Mouse (Mus musculus): ENCODE results near the gene Kcnd1.
"Not testable (repeated sequence)": the region's sequence is repeated elsewhere in the genome, so short reads cannot be mapped to it uniquely, and the experiment has no call there.

Kcnd1 gene

DNA sequence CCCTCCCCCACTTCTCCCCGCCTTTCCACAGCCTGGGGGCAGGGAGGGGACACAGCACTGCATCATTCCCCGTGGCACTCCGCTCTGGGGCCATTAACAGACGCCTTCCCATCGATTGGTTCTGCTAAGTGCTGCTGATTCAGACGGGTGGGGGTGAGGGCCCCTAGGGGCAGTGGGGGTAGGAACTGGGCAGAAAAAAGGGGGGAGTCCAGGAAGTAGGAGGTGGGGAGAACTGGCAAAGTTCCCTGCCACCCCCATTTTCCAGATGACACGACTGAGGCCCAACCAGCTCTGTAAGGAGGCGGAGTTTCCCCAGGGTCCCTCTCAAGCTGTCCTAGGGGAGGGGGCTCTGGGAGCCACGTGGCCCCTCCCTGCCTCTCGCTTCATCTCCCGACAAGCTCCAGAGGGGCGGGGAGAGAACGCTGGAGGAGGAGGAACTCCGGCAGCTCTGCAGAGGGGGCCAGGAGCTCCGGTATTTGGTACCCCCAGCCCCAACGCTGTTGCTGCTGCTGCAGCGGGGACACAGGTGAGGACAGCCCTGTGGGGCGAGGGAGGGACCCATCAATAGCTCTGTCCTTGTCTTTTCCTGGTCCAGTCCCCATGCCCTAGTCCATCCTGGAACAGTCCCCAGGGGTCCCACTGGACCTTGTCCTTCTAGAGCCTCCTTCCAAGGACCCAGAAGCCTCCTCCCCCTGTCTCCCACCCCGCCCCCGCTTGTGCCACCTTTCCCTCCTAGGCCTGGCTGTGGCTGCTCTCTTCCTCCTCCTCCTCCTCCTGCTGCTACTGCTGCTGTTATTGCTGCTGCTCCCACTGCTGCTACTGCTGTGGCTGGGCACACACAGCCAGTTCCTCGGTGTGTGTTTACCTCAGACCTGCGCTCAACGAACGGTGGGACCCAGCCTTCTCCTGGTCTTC lies at the start of gene Kcnd1:
Kcnd1 (plus strand) TSS at position 425 of the 915 bp plus-strand sequence.
- peak; percentile 56 for DNase-seq (ENCODE audit: inconsistent ontology term)

DNA sequence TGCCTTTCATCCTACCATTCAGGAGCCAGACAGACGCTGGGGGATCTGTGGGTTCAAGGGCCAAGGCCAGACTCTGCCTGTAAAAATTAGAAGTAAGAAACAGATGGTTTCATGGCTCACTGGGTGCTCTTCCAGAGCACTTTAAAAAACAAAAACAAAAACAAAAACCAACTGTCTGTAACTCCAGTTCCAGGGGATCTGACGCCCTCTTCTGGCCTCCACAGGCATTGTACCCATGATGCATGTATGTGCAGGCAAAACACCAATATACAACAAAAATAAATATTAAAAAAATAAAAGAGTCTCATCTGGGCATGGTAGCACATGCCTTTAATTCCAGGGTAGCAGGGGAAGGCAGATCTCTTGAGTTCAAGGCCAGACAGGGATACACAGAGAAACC lies 49.3 kb upstream of the Kcnd1 start:
- DNase-seq (ENCODE audit: inconsistent ontology term) = no peak

DNA sequence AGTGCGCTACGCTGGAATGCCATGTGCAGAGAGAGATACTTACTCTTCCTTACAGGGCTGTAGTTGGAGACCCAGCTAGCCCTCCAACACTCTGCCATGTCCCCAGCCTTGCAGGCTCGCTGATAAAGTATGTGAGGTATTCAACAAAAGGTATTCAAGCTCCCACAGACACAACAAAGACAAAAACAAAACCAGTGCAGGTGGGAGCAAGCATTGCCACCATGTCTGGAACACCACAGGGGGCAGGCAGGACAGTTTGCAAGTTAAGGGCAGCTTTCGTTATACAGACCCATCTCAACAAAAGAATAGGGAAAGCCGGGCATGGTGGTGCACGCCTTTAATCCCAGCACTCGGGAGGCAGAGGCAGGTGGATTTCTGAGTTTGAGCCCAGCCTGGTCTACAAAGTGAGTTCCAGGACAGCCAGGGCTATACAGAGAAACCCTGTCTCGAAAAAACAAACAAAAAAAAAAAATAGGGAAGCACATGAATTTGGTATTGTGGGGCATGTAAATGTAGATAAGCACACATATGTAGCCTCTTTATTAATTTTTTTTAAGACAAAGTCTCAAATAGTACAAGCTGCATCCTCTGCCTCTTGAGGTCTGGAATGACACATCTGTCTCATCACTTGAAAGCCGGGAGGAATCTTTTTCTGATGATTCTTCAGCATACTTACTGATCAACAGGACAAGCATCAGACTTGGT lies 46.4 kb upstream of the Kcnd1 start:
- DNase-seq (ENCODE audit: inconsistent ontology term) = no peak

DNA sequence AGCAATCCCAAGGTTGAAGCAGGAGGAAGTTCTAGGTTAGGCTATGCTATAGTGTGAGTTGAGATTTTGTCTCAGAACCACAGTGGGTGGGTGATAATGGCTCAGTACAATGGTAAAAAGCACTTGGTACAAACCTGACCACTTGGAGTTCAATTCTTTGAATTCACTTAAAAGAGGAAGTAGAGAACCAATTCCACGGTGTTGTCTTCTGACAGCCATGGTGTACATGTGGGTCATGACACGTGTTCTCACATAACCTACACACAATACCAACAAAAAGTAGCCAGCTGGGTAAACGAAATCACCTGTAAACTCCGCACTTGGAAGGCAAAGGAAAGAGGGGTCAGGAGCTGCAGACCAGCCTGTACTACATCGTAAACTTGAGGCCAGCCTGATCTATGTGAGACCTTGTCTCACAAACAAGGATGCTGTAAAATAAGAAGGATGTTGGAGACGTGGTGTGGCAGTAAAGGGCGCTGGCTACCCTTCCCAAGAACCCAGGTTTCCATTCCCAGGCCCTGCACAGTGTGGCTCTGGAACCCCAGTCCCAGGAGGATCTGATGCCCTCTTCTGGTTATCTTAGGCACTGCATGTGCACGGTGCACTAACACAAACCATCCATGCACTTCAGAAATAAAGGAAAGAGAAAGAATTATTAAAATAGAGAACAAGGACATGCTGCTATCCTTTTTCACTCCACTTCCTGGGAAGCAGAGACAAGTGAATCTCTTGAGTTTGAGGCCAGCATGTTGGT lies 45.6 kb upstream of the Kcnd1 start:
- no peak for DNase-seq (ENCODE audit: inconsistent ontology term)

DNA sequence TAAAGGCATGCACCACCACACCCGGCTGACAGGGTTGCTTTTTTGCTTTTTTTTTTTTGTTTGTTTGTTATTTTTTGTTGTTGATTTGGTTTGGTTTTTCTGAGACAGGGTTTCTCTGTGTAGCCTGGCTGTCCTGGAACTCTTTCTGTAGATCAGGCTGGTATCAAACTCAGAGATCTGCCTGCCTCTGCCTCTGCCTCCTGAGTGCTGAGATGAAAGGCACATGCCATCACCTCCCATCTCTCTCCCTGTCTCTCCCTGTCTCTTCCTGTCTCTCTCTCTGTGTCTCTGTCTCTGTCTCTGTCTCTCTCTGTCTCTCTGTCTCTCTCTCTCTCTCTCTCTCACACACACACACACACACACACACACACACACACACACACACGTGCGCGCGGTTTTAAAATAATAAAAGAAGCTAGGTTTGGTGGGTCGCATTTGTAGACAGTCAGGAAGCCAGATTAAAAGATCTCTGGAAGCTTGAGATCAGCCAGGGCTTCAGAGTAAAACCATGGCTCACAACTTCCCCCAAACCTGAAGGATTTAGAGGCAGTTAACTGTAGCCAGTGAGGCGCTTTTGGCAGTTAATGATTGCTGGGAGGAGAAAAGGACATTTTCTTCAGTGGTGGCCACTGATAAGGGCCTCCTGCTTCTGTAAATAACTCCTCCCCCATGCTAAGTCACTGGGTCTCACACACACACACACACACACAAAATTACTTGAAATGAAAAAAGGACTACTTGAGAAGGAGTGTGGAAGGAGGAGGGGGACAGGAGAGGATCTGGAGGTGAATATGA lies 43.4 kb upstream of the Kcnd1 start:
- DNase-seq (ENCODE audit: inconsistent ontology term) = no peak

DNA sequence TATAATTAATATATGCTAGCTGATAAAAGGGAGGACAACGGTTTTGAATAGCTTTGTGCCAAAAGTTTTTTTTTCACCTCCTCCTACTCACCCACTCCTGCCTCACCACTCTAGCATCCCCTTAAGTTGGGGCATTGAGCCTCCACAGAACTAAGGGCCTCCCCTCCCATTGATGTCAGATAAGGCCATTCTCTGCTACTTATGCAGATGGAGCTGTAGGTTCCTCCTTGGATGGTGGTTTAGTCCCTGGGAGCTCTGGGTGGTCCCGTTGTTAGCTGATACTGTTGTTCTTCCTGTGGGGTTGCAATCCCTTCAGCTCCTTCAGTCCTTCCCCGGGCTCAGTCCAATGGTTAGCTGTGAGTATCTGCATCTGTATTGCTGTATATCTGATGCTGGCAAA lies 42.8 kb upstream of the Kcnd1 start:
- no peak for DNase-seq (ENCODE audit: inconsistent ontology term)

DNA sequence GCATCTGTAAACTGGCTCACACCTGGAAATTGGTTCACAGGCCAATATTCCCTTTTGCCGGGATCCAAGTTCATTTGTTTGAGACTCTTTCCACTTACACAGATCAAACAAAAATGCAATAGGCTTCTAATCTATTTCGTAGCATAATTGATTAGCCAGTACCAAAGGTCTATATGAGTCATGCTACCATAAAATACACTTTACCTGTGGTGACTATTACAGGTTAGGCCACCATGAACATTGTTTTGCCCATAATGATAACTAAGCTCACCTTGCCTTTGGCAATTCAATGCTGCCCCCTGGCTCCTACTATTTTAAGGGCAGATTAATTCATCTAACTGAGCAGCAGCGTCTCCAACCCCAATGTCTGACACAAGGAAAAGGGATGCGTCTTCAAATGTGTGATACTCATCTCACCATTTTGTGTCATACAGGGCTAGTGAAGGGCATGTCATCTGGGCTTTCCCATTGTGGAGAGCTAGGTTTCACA lies 39.4 kb upstream of the Kcnd1 start:
- no peak for DNase-seq (ENCODE audit: inconsistent ontology term)

DNA sequence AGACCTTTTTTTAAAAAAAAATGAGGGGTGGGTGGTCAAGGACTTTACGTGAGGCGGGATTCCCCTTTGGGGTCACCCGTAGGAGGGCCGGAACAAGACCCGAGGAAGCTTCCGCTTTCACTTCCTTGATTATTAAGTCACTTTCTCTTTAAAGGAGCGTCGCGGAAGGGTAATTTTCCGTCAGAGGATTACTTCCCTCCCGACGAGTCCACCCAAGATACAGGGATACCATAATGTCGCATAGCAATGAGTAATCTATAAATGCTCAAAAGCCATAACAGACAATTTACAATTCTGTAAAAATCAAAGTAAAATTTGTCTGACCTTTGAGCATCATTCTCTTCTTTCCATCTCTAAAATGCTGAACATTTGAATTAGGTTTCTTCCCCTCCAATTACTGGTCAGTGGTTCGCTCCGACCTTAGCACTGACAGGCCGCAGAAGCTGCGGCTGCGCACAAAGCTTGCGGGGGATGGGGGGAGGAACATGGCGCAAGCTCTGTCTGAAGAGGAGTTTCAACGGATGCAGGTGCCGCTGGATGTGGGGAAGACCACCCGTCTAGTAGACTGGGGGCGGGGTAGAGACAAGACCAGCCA lies 32.5 kb upstream of the Kcnd1 start, which contains the start of gene Gripap1:
Gripap1 (plus strand) TSS at position 224 of the 595 bp plus-strand sequence.
- peak; percentile 87 for DNase-seq (ENCODE audit: inconsistent ontology term)

DNA sequence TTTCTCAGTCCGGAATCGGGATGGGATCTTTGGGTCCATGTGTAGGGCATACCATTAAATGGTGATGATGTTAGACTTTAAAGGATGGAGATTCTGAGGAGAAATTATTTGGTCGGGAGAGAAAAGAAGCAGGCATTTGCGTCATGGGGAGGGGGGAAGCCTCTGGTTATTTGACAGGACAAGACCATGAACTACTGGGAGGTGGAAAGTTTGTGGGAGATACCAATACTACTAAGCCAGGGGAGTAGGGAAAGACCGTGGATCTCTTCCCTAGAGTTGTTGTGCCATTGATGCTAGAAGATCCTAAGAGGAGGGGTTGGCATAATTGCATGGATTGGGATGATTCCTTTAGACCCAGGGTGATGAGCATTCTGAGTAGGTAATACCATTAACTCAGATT lies 31.8 kb upstream of the Kcnd1 start:
- peak; percentile 9 for DNase-seq (ENCODE audit: inconsistent ontology term)

DNA sequence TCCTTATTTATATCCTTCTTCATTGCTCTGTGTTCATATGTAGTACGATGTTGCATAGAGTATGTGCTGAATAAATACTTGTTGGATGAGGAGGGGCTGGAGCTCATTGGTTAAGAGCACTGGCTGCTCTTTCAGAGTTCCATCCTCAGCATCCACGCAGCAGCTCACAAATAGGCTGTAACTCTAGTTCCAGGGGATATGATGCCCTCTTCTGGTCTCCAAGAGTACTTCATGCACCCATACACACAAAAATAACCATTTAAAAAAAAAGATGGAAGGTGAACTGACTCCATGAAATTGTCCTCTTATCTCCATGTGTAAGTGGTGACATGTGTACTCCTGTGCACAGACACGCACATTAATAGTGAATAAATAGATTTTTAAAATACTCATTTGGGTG lies 28.7 kb upstream of the Kcnd1 start:
- DNase-seq (ENCODE audit: inconsistent ontology term) = no peak

DNA sequence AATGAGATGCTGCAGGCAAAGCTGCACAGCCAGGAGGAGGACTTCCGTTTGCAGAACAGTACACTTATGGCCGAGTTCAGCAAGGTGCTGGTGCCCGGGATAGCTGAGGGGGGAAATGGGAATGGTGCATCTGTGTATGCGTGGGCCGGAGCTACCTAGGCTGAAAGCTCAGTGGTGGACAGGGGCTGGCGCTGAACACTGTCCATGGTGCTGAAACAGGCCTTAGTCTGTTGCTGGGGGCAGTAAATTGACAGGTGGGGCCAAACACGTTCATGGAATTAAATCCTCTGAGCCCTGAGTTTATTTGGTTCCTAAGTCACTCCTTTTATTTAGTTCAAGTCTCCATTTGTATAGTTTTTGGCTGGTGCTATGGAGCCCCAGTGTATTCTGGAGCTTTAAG lies 27.1 kb upstream of the Kcnd1 start:
- DNase-seq (ENCODE audit: inconsistent ontology term) = peak; percentile 4

DNA sequence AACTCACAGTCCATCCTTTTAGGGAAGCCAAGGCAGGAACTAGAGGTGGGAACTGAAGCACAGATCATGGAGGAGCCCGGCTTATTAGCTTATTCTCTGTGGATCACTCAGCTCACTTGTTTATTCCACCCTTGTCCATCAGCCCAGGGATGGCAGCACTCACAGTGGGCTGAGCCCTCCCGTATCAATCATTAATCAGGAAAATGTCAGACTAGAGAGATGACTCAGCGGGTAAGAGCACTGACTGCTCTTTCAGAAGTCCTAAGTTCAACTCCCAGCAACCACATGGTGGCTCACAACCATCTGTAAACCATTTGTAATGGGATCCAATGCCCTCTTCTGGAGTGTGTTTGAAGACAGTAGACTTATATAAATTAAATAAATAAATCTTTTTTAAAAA lies 24.8 kb upstream of the Kcnd1 start:
- no peak for DNase-seq (ENCODE audit: inconsistent ontology term)

DNA sequence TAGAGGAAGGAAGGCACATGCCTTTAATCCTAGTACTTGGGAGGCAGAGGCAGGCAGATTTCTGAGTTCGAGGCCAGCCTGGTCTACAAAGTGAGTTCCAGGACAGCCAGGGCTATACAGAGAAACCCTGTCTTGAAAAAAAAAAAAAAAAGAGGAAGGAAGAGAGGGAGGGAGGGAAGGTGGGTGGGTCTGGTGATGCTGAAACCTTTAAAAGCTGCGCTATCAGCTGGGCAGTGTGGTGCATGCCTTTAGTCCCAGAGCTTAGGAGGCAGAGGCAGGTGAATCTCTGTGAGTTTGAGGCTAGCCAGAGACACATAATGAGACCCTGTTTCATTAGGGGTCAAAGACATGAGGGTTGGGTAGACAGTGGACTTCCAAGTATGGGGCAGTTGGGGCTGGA lies 19.9 kb upstream of the Kcnd1 start:
- DNase-seq (ENCODE audit: inconsistent ontology term) = not testable (repeated sequence)

DNA sequence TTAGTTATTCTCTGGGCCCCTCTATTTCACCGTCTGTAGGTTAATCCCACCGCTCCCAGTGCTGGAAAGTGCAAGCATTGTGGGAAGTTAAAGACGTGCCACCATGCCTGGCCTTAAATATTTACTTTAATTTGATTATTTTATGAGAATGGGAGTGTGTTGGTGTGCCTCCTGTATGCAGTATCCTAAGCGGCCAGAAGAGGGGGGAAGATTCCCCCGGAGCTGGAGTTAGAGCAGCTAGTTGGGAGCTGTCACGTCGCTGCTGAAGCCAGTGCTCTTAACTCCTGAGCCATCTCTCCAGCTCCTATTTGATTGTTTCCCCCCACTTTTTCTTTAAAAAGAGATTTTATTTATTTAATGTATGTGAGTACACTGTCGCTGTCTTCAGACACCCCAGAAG lies 7.1 kb upstream of the Kcnd1 start:
- DNase-seq (ENCODE audit: inconsistent ontology term) = not testable (repeated sequence)

DNA sequence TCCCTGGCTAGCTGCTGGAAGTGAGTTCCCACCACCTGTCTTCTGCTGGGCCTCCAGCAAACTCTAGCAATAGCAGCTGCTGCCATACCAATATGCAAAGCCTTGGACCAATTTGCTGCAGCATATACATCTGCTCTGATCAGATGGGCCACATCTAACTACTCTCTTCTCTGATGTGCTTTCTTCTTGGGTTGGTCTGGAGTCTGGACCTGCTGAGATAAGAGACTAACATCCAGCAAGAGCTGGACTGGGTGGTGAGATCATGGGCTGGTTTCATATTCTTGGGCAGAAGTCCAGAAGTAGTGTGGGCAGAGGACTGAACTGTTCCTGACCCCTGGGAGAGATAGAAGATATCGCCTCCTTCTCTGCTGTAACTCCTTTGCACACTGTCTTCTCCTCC lies 15.1 kb downstream of the Kcnd1 start:
- DNase-seq (ENCODE audit: inconsistent ontology term) = no peak

DNA sequence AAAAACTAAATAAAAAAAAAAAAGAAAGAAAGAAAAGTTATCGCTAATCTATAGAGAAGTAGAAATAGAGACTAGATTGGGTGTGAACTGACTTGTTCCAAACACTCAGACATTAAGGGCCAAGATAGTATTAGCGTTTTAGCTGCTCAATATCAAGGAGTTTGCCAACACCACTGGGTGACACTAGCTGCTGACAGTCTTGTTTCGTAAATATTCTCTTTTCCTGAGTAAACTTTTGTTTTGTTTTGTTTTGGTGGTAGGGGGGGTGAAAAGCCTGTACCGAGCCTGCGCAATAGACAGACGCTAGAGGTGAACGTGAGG lies 18.7 kb downstream of the Kcnd1 start:
- no peak for DNase-seq (ENCODE audit: inconsistent ontology term)

DNA sequence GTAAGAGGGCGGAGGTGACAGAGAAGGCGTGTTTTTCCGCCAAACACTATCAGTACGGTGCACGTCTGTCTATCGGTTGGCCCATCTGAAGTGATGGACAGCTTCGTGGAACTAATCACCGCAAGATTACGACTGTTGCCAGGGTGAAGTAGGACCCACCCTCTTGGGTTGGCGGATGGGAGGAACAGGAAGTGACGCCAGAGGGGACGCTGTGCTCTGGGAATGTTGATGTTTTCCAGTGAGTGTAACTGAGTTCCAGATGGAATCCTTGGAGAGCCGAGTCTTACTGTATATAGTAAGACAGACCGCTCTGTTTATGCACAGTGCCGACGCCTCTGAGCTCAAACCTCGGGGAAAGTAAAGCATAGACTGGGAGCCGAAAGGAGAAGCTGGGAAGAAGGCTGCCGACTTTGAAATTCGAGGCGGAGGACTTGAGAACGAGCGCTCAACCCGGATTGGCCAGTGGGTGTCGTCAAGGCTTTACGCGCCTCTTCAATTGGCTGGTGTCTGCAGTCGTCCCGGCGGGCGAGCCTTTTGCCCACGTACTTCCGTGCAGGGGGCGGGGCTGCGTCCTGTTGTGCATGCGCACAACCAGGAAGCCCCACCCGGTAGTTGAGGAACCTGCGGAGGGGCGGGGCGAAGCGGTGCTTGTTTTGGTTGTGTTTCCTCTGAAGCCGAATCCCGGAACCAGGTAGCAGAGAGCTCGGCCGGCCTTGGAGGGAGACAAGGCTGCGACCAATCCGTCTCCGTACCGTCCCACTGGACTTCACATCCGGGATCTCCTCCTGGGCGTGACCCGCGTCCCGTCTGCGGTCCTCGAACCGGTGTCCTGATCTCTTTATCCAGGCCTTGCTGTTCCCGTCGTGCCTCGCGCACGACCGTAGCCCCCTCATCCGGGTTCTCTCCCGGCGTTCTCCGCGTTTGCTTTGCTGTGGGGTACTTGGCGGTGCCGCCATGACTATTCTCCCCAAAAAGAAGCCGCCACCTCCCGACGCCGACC lies 19.4 kb downstream of the Kcnd1 start, which contains the start of gene Otud5:
Otud5 (plus strand) TSS at position 202 of the 1,000 bp plus-strand sequence.
- peak; percentile 98 for DNase-seq (ENCODE audit: inconsistent ontology term)

DNA sequence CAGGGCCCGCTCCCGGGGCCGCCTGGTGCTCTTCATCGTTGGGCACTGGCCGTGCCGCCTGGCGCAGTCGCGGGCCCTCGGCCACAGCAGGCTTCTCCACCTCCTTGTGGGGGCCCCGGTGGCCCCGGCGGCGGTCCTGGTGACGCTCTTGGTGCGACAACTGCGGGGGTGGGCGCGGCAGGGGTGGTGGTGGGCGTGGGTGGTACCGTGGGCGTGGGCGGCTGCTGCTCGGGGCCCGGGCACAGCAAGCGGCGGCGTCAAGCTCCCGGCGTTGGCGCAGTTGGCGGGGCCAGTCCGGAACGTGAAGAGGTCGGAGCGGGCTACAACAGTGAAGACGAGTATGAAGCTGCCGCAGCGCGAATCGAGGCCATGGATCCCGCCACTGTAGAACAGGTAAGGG lies 20.2 kb downstream of the Kcnd1 start:
- peak; percentile 20 for DNase-seq (ENCODE audit: inconsistent ontology term)

DNA sequence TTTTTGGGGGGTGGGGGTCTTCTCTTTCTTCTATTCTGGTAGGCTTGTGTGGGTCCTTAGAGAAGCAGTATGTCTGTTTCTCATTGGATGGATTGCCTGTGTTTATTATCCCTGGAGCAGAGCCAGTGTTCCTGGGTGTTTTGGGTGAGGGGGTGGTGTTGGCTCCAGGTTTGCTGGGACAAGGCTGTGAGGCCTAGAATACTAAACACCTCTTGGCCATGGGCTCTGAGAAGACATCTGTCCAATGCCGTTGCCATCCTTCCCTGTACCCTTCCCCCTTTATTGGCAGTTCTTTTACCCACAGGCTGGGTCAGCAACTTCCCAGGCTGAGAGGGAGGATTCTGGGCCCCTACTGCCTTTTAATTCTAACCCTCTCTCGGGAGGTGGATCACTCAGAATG lies 25.8 kb downstream of the Kcnd1 start:
- DNase-seq (ENCODE audit: inconsistent ontology term) = no peak

DNA sequence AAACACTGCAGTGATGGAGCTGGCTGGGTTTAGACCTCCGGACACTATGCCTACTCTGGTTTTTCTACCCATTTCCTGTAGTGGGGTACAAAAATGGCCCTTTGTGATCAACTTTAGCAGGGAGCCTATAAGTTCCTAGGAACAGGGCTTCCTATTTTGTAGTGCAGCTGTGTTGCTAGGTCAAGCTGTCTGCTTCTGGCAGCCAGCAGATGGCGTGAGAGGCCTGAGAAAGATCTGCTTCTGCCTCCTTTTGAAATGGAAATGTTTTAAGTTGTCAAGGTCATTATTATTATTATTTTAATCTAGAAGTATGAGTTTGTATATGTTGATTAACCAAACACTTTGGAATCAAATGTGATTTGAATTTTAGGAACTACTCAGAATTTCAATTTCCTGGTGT lies 32.5 kb downstream of the Kcnd1 start:
- DNase-seq (ENCODE audit: inconsistent ontology term) = no peak

All from Muller cell, postnatal 12 days (primary cell).